Mouse (Mus musculus): ENCODE data around the gene St8sia4. TPM values are rescaled to one million over a fixed set of nuclear protein-coding genes. Genes with fewer than 3 reads are reported as not detected.

Gene St8sia4
- 0.06 and 0.14 TPM in 2 replicates for polyA plus RNA-seq (2012; rRNA removed)

GRCm38 (mm10) chr1:95667435-95668252, at the start of gene St8sia4:
Gene St8sia4 (minus strand): TSS chr1:95667571.

